In genomic region chr11:72796296-72796687, GRCm38 (mm10) we compare ENCODE assay signal across 8 mouse cellular contexts. TPM values are rescaled to one million over a fixed set of nuclear protein-coding genes. Genes with fewer than 3 reads are reported as not detected.
DNase-seq lines count a peak whose midpoint lies in the region; ATAC-seq lines count a peak whose summit lies in the region.

No protein-coding gene starts in this region.

- intact Hi-C loops in gastrocnemius, postnatal 36 days (cut with DNase I) = no loop called here

- no peaks in the 10 kb centered on the region for H3K36me3 ChIP-seq in macrophage (ENCODE audit: inconsistent target)

- H3K79me2 ChIP-seq in macrophage (ENCODE audit: inconsistent target) = peaks cover 49% of the 10 kb centered on the region

- peak overlapping the region; percentile 81 for H3K4me3 ChIP-seq in macrophage (ENCODE audit: inconsistent target)

- H3K27ac ChIP-seq in macrophage = no peak overlapping the region

- peak; percentile 15; the same call in 1 of the 2 replicates for ATAC-seq in granulocyte monocyte progenitor cell, adult 5-6 weeks (replicated peaks; ENCODE audit: poor library complexity, severe bottlenecking)

- WGBS in macrophage (ENCODE audit: missing documents) = 2% methylated on average over 42 of the region's 42 CpGs

- peak; percentile 9 to 52 for DNase-seq in kidney, postnatal 36 days
- no peak for DNase-seq in kidney, postnatal 14 days
- DNase-seq in brain, adult 2 months (ENCODE audit: low read depth, low spot score) = peak; percentile 30
- no peak for DNase-seq in yolk sac, embryonic 10.5 days (ENCODE audit: low spot score)
- no peak for DNase-seq in cerebellum, adult 11 months
- DNase-seq in gastrocnemius, postnatal 36 days = no peak

RNA-seq across cellular contexts. Expression of gene Zzef1, which starts 0.3 kb away (rescaled TPM):
- total RNA-seq in granulocyte monocyte progenitor cell, adult 5-6 weeks (2014; fragmentation: Nextera tagmentation) = 29.9 and 31.8 TPM in 2 replicates
- total RNA-seq in granulocyte monocyte progenitor cell, adult 5-6 weeks (2017) = 21.6 and 22.1 TPM in 2 replicates
- 100 to 1,000 TPM; 165 to 270 (median 223) TPM for total RNA-seq in macrophage (2018; cell fraction: chromatin; rRNA removed)
- 10 to 100 TPM; 11.6 to 30.3 (median 20.6) TPM for total RNA-seq in macrophage (2018; cell fraction: cytosol; rRNA removed)
- total RNA-seq in macrophage (2018; cell fraction: nucleus; rRNA removed) = 100 to 1,000 TPM in 14 of 26 experiments, 10 to 100 TPM in 12; 68.5 to 162 (median 105) TPM
- polyA plus RNA-seq in macrophage (2018) = 13.0 to 20.3 TPM (median 16.1 TPM) in 3 replicates
- 10 to 100 TPM; 11.8 to 12.1 TPM for total RNA-seq in gastrocnemius, postnatal 36 days (2021)

RNA-seq across cellular contexts. Expression of gene Cyb5d2, which starts 0.3 kb away (rescaled TPM):
- 2.2 and 3.2 TPM in 2 replicates for total RNA-seq in granulocyte monocyte progenitor cell, adult 5-6 weeks (2014; fragmentation: Nextera tagmentation)
- total RNA-seq in granulocyte monocyte progenitor cell, adult 5-6 weeks (2017) = 4.4 and 9.7 TPM in 2 replicates
- total RNA-seq in macrophage (2018; cell fraction: chromatin; rRNA removed) = 10 to 100 TPM in 2 of 26 experiments, 1 to 10 TPM in 23, under 1 TPM in 1; 0.87 to 12.9 (median 6.5) TPM
- 10 to 100 TPM in 1 of 26 experiments, 1 to 10 TPM in 25; 4.2 to 10.4 (median 6.1) TPM for total RNA-seq in macrophage (2018; cell fraction: cytosol; rRNA removed)
- total RNA-seq in macrophage (2018; cell fraction: nucleus; rRNA removed) = 10 to 100 TPM in 4 of 26 experiments, 1 to 10 TPM in 22; 2.7 to 18.9 (median 6.8) TPM
- 5.2 to 8.9 TPM (median 5.4 TPM) in 3 replicates for polyA plus RNA-seq in macrophage (2018)
- total RNA-seq in gastrocnemius, postnatal 36 days (2021) = 10 to 100 TPM; 15.4 to 16.1 TPM

Comparison
In these comparisons a context has a peak if more than half of its experiments do, and no peak if none do; other contexts are left out.
1. DNase-seq: peak in kidney, postnatal 36 days (2 of 2) and brain, adult 2 months (single experiment); none in kidney, postnatal 14 days (single experiment), yolk sac, embryonic 10.5 days (single experiment), cerebellum, adult 11 months (single experiment) and gastrocnemius, postnatal 36 days (0 of 2).